Mouse (Mus musculus) cerebellum, adult 2 months (tissue): Measurements from ENCODE around the gene Sec24b. TPM values are rescaled to one million over a fixed set of nuclear protein-coding genes. Genes with fewer than 3 reads are reported as not detected.

Experiments
- DNase-seq, 2 experiments: peaks; one replicate each; pipeline ENCODE4 v3.0.0; 2021
- H3K27ac ChIP-seq: fragments of 200-500 bp; 2 replicates; pipeline ENCODE4 v1.5.1; 2012; ENCODE audit warnings: low read length, control low read depth, inconsistent platforms; ENCODE audit not compliant: insufficient read depth
- H3K27me3 ChIP-seq: fragments of 200-500 bp; 2 replicates; pipeline ENCODE4 v1.6.1; 2012; ENCODE audit warnings: inconsistent platforms, mild to moderate bottlenecking, low read length, moderate library complexity; ENCODE audit not compliant: control insufficient read depth, insufficient read depth
- H3K4me1 ChIP-seq: fragments of 200-500 bp; 2 replicates; pipeline ENCODE4 v1.6.1; 2011; ENCODE audit warnings: low read length; ENCODE audit not compliant: control insufficient read depth, insufficient read depth
- H3K4me3 ChIP-seq: fragments of 200-500 bp; replicated peaks from 2 replicates; pipeline ENCODE3; 2011; ENCODE audit warnings: mild to moderate bottlenecking, low read depth, low read length, control low read depth; ENCODE audit not compliant: insufficient read depth
- CTCF ChIP-seq: fragments of 200-500 bp; IDR thresholded peaks from 2 replicates; pipeline ENCODE4 v1.5.1; 2011; ENCODE audit warnings: low read depth, mild to moderate bottlenecking, control low read depth, low read length, moderate library complexity, borderline replicate concordance; ENCODE audit not compliant: insufficient read depth
- POLR2A ChIP-seq: fragments of 200-500 bp; IDR thresholded peaks from 2 replicates; pipeline ENCODE4 v1.6.1; 2011; ENCODE audit warnings: low read length, control low read depth, borderline replicate concordance; ENCODE audit not compliant: insufficient read depth
- WGBS: fragments of 180-500 bp; shearing (Covaris S2); methylation state at CpG from one replicate; pipeline ENCODE4 v1.1.7; 2018; 5-methylcytosine and 5-hydroxymethylcytosine counted together
- polyA plus RNA-seq: library from polyadenylated mRNA; depleted of rRNA; stranded (reverse); fragments of >200 nt; gene quantifications from 2 replicates; pipeline ENCODE4 v1.2.3, GENCODE M21; 2012; rRNA removed

Gene Sec24b
- polyA plus RNA-seq, 1 experiment: 65.8 TPM

DNA sequence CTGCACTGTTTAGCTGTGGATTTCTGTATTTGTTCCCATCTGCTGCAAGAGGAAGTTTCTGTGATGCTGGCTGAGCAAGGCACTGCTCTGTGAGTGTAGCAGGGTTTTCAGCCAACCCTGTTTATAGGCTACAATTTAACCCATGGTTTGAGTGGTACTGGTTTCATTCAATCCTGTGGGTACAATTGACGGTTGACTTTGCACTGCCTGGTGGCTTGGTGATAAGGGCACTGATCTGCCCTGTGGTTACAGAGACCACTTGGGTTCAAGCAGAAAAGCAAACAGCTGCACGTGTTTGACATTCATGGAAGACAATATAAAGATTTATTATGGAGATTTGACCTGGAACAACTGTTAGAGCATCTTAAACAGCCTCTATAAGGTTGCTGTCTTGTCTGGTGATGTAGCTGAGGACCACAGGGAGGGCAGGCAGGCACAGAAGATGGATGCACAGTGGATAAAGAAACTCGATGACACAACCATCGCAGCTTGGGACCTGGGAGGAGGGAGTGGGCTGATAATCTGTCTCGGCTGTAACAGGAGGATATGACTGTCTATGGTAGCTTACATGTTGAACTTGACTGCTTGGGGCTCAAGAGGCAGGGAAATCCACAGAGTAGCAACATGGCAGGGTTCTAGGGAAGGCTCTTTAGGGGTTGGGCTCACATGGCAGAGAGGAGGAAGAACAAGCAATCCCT lies 115.0 kb downstream of the Sec24b start:
- no peak for DNase-seq
- Histone ChIP-seq H3K27ac (no peak overlapping the region), H3K4me1 (no peaks in the 10 kb centered on the region), H3K4me3 (no peak overlapping the region), H3K27me3 (no peaks in the 10 kb centered on the region)
- WGBS: 85% methylated on average over 5 of the region's 5 CpGs
- TF ChIP-seq CTCF: no peak

DNA sequence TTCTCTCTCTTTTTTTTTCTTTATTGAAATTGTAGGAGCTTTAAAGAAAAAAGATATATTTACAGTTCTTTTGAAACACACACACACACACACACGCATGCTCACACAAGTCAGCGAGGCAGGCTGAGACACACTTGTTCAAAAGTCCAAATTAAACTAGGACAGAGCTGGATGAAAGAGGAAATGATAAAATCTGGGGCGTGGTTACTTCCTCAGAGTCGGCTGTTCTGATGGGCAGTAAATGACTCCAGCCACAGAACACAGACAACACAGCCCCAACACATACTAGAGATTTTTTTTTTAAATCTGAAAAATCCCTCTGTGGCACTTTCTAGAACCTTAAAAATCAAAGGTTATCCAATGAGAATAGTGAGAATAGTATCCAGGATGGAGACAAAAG lies 117.5 kb downstream of the Sec24b start:
- no peak for DNase-seq
- no peak overlapping the region for H3K4me3 ChIP-seq
- WGBS: 93% methylated on average over 4 of the region's 4 CpGs
- no peaks in the 10 kb centered on the region for H3K4me1 ChIP-seq
- H3K27me3 ChIP-seq: no peaks in the 10 kb centered on the region
- TF ChIP-seq POLR2A (no peak), CTCF (no peak)
- H3K27ac ChIP-seq: no peak overlapping the region

DNA sequence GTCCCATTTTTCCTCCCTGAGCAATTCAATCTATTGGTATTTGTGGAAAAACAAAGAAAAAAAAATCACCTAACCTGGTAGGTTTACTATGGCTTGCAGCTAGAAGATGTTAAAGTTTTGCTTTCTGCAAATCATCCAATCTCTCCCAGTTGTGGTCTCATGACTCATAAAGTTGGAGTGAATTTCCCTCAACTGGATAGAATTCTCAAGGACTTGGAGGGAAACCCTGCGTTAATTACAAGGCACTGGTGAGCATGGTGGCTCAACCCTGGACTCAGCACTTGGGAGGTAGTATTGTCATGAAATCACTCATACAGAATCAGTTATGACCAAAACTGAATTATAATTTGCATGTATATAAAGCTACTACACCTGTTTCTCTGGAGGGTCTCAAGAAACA lies 120.1 kb downstream of the Sec24b start:
- TF ChIP-seq CTCF (no peak), POLR2A (no peak)
- no peak for DNase-seq
- 98% methylated on average over 1 of the region's 1 CpGs for WGBS

DNA sequence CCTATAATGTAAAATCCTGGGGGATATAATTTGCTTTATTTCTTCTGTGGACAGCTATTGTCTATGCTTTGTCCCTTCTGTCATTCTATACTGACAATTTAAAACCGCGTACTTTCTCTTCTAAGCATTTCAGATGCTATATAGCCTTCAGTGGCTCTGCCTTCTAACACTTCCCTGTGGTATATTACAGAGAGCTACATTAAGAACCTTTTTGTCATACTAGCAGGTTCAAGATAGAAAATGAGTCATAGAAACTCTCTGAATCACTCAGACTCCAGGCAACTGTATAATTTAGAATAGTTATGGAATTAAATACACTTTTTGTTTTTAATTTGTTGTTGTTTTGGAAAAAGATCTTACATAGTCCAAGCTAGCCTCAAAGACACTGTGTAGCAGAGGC lies 120.6 kb downstream of the Sec24b start:
- H3K27ac ChIP-seq: no peak overlapping the region
- H3K4me1 ChIP-seq: no peaks in the 10 kb centered on the region
- DNase-seq: no peak
- no peaks in the 10 kb centered on the region for H3K27me3 ChIP-seq
- WGBS: 95% methylated on average over 2 of the region's 2 CpGs
- TF ChIP-seq CTCF (no peak), POLR2A (no peak)
- no peak overlapping the region for H3K4me3 ChIP-seq

More for the DNA sequence above, 120.1 kb downstream of the Sec24b start:
- H3K4me3 ChIP-seq: no peak overlapping the region
- no peaks in the 10 kb centered on the region for H3K4me1 ChIP-seq
- H3K27me3 ChIP-seq: no peaks in the 10 kb centered on the region
- H3K27ac ChIP-seq: no peak overlapping the region

DNA sequence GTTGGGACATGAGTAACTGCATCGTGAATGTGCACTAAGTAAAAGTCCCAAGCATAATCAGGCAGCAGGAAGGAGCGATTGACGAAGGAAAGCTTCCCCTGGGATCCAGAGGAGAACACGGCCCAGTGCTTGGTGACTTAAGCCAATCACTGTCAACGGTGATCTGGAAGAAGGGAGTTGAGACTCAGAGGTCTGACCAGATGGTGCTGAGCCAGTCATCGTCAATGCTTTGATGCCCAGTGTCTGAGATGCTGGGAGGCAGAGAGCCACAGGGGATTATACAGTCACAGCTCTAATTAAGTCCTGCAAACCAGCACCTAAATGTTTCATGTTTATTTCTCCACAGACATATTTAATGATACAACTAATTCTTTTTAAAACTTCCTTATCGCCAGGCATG lies 122.3 kb downstream of the Sec24b start:
- Histone ChIP-seq H3K27ac (no peak overlapping the region), H3K4me3 (no peak overlapping the region), H3K4me1 (no peaks in the 10 kb centered on the region), H3K27me3 (no peaks in the 10 kb centered on the region)
- no peak for DNase-seq
- WGBS: 23% methylated on average over 7 of the region's 7 CpGs
- TF ChIP-seq POLR2A (no peak), CTCF (no peak)

DNA sequence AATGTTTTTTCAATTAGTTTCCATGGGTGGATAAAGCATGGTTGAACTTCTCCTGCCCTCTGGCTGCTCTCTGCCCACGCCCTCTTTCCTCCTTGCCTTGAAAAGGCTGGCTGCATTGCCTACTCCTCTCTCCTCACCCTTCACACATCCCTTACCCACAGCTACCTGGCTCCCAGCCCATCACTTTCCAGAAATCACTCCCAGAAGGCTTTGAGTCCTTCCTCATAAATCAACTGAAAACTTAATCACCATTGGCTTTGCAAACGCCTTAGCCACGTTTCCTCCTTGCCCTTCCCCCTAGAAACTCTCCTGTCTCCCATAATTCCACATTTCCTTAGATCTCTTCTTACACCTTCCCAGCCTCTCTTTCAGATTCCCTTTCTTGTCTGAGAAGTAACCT lies 123.5 kb downstream of the Sec24b start:
- DNase-seq: no peak
- no peak overlapping the region for H3K27ac ChIP-seq
- 39% methylated on average over 3 of the region's 3 CpGs for WGBS
- TF ChIP-seq CTCF (no peak), POLR2A (no peak)
- no peaks in the 10 kb centered on the region for H3K27me3 ChIP-seq
- H3K4me1 ChIP-seq: no peaks in the 10 kb centered on the region
- no peak overlapping the region for H3K4me3 ChIP-seq

DNA sequence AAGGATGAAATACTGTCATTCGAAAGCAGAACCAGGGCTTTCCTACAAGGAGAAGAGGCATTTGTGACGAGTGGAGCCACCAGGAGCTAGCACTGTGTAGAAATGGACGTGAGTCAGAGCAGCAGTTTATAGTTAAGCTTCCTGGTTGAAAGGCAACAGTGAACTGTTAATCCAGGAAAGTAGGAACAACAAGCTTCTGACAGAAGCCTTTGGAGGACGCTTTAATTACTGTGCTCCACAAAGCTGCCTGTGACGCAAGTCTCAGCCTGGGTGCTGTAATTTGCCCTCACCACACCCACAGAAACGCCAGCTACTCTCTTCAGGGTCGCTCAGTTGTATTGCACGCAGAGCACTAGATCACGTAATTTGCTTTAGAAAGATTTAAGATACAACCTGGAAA lies 124.8 kb downstream of the Sec24b start:
- no peaks in the 10 kb centered on the region for H3K27me3 ChIP-seq
- WGBS: 73% methylated on average over 9 of the region's 9 CpGs
- H3K4me3 ChIP-seq: no peak overlapping the region
- no peak overlapping the region for H3K27ac ChIP-seq
- no peak for TF ChIP-seq POLR2A
- no peak for TF ChIP-seq CTCF
- no peaks in the 10 kb centered on the region for H3K4me1 ChIP-seq
- DNase-seq: no peak

Other genes with a start within 250 kb of the Sec24b start
- gene Rrh, start 239.0 kb downstream of the Sec24b start, polyA plus RNA-seq: 0.77 and 0.79 TPM in 2 replicates
- 33.8 and 38.3 TPM in 2 replicates for gene Gar1, start 230.2 kb downstream of the Sec24b start, polyA plus RNA-seq
- gene Cfi, start 225.7 kb downstream of the Sec24b start, polyA plus RNA-seq: 0.06 and 0.15 TPM in 2 replicates
- gene Pla2g12a, start 182.9 kb downstream of the Sec24b start, polyA plus RNA-seq: 30.8 and 32.3 TPM in 2 replicates
- 6.7 and 8.0 TPM in 2 replicates for gene Casp6, start 160.1 kb downstream of the Sec24b start, polyA plus RNA-seq
- 1.7 and 2.7 TPM in 2 replicates for gene Mcub, start 91.3 kb downstream of the Sec24b start, polyA plus RNA-seq
- 3.5 and 3.7 TPM in 2 replicates for gene Col25a1, start 69.9 kb upstream of the Sec24b start, polyA plus RNA-seq